Mouse (Mus musculus) 3T3-L1 (cell line): ENCODE data around the gene Tnni1.

Experiments
- DNase-seq: peaks from one replicate; pipeline ENCODE4 v3.0.0-alpha.2; 2015; ENCODE audit warnings: low read depth, low spot score

Gene Tnni1

GRCm38 (mm10) chr1:135767324-135767890 lies 11.8 kb upstream of the Tnni1 start:
- no peak for DNase-seq

GRCm38 (mm10) chr1:135768400-135768799 lies 10.8 kb upstream of the Tnni1 start:
- DNase-seq: peak; percentile 59

- DNase-seq: no peak
Observed at GRCm38 (mm10) chr1:135770237-135770636, 9.0 kb upstream of the Tnni1 start.

- peak; percentile 95 for DNase-seq
Observed at GRCm38 (mm10) chr1:135770896-135771572, 8.2 kb upstream of the Tnni1 start.

- DNase-seq: peak; percentile 89
Observed at GRCm38 (mm10) chr1:135771573-135771970, 7.7 kb upstream of the Tnni1 start.

- DNase-seq: peak; percentile 66
Observed at GRCm38 (mm10) chr1:135776596-135776995, 2.6 kb upstream of the Tnni1 start.

DNA sequence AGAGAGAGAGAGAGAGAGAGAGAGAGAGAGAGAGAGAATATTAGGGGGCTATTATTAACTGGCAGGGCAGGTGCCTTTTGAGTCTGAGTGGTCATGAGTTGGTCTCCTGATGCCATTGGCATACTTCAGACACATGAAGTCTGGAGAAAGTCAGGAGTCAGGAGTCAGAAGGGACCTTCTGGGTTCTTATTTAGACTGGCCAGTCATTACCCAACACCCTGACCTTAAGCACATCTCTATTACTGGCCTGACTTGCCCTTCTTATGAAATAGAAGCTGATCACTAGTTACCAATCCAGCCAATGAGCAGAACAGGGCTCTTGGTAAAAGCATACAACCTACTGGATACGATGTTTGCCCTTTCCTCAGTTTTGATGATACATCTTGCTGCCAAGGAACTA lies 2.2 kb upstream of the Tnni1 start:
- DNase-seq: no peak

DNA sequence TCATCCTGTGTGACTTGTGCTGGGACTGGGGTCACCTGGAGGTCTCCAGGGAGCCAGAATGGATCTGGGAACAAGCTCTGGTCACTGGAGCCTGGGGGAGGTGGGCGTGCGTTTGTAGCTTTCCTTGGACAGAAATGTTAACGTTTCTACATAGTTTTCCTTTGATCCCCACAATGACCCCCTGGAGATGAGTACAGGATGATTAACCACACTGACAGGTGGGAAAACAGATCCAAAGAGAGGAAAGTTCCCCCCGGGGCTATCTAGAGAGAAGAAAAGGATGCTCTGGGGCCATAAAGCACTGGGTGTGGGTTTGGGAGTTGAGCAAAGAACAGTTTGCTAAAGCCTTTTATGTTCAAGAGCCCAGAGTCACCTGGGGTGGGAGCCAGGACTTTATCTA lies 1.4 kb downstream of the Tnni1 start:
- DNase-seq: no peak

DNA sequence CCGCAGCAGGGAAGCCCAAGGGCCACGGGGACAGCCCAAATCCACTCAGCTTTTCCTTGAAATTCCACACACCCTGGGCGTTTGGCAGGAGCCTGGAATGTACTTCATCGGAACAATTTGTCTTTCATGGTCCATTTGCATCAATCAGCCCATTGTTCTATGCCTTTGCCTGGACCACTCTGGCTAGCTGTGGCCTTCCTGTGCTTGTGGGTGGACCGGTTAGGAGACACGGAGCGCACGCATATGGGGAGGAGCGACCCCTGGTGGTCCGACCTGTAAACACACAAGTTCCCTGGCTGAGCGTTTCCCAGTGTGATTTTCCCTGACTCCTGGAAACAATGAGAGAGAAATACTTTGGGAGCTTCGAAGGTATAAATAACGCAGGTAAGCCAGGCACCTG lies 2.0 kb downstream of the Tnni1 start:
- DNase-seq: peak; percentile 86

- no peak for DNase-seq
Observed at GRCm38 (mm10) chr1:135782816-135783215, 3.6 kb downstream of the Tnni1 start.

GRCm38 (mm10) chr1:135787799-135788198 lies 8.6 kb downstream of the Tnni1 start:
- peak; percentile 94 for DNase-seq

- DNase-seq: peak; percentile 74
Observed at GRCm38 (mm10) chr1:135788708-135789107, 9.5 kb downstream of the Tnni1 start.

- DNase-seq: peak; percentile 73
Observed at GRCm38 (mm10) chr1:135789815-135790214, 10.6 kb downstream of the Tnni1 start.

GRCm38 (mm10) chr1:135792143-135792939 lies 13.1 kb downstream of the Tnni1 start:
- DNase-seq: peak; percentile 54

- DNase-seq: no peak
Observed at GRCm38 (mm10) chr1:135793370-135794215, 14.4 kb downstream of the Tnni1 start.

DNA sequence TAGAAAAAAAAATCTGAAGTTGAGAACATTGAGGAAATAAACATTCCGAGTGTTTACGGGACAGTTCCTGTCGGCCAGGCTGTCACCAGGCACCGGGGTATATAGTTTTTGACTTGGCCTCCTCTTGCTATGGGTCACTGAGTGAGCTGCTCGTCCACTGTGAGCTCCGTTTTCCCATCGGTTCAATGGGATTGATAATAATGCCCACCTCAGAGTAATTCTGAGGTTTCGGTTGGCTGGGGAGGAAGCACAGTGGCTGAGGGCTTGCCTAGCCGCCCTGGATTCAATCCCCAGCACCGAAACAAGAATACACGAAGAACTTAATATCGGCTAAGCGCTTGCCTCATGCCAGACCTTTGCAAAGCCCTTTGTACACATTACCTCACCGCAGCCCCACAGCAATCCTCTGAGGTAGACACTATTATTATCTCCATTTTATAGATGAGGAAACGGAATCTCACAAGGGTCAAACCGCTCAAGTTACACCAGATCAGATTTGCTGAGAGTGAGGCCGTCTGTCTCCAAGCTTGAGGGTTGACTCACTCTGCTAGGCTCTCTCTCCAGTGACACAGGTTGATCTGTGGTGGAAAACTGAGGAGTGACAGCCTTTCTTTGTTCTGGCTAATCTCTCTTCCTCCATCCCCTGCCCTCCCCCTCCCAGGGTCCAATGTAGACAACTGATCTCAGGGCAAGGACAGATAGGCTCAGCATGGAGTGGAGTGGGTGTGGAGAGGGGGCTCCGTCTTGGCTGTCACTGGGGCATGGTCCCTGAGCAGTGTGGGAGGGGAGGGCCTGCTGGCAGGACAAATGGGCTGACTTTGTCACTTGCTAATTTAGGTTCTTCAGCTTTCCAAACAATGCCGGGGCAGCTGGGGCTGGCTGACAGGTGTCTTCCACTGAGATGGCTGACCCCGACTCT lies 15.2 kb downstream of the Tnni1 start:
- no peak for DNase-seq

DNA sequence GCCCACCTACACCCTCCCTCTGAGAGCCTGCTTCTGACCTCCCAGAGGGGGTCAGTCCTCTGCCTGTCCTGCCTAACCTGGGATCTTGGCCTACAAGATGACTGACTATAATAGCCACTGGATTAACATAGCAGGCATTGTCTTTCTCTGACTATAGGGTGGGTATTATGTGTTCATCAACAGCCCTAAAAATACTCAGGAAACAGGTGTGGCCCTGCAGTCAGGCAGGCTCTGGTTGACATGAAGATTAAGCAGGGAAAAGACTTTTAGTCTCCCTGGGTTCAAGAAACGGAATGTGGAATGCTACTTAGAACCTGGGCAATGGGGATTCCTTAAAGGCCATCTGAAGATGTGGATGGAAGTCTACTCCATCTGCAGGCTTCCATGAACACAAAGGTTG lies 19.3 kb downstream of the Tnni1 start:
- no peak for DNase-seq

- no peak for DNase-seq
Observed at GRCm38 (mm10) chr1:135799109-135799627, 19.9 kb downstream of the Tnni1 start.

DNA sequence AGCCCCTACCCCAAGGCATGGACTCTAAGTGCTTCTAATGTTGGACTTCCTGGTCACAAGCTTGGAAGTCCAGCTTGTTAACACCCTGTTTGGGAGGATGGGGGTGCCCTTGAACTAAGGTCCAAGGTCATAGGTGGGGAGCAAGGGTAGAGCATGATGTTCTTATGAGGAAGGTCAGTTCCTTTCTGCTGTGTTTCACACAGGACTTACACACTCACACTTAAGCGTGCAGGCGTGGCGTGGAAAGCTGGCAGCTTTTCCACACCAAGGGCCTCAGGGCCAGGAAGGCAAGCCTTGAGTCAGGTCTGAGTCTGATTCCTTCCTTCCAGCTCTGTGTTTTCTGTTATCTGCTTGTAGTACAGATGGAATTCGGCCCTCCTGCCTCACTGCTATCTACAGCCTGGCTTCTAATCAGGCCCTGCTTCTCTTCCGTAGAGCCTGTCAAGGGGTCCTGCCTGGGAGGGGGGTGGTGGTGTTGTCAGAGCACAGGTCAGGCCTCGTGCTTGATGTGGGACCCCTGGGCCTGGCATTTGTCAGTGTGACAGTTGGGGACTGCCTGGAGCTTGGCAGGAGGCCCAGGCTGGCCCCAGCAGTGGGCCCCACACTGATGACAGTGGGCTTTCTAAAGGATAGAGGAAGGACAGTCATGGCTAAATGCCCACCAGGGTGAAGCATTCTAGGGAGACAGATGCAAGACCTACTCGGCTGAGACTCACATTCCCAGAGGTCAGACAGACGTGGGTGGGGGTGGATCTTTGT lies 21.1 kb downstream of the Tnni1 start:
- DNase-seq: peak; percentile 39

- no peak for DNase-seq
Observed at GRCm38 (mm10) chr1:135807546-135807945, 28.3 kb downstream of the Tnni1 start.
